Mouse (Mus musculus): ENCODE data around the gene Ankrd44.
A peak's percentile ranks its signal among the peaks of the same experiment; 100 is the strongest.

Gene Ankrd44

GRCm38 (mm10) chr1:54847238-54847637 lies 78.9 kb downstream of the Ankrd44 start:
- no peak for DNase-seq (ENCODE audit: low read depth, low spot score)

GRCm38 (mm10) chr1:54846346-54847000 lies 79.7 kb downstream of the Ankrd44 start:
- DNase-seq (ENCODE audit: low read depth, low spot score): no peak

- no peak for DNase-seq (ENCODE audit: low read depth, low spot score)
These were observed 81.8 kb downstream of the Ankrd44 start for GRCm38 (mm10) chr1:54844361-54844760.

GRCm38 (mm10) chr1:54842765-54843461 lies 83.3 kb downstream of the Ankrd44 start:
- no peak for DNase-seq (ENCODE audit: low read depth, low spot score)

GRCm38 (mm10) chr1:54841788-54842187 lies 84.4 kb downstream of the Ankrd44 start:
- no peak for DNase-seq (ENCODE audit: low read depth, low spot score)

- no peak for DNase-seq (ENCODE audit: low read depth, low spot score)
These were observed 86.1 kb downstream of the Ankrd44 start for GRCm38 (mm10) chr1:54840040-54840439.

GRCm38 (mm10) chr1:54838486-54838805 lies 87.7 kb downstream of the Ankrd44 start:
- no peak for DNase-seq (ENCODE audit: low read depth, low spot score)

- no peak for DNase-seq (ENCODE audit: low read depth, low spot score)
These were observed 88.3 kb downstream of the Ankrd44 start for GRCm38 (mm10) chr1:54837721-54838485.

GRCm38 (mm10) chr1:54835661-54836205 lies 90.5 kb downstream of the Ankrd44 start:
- no peak for DNase-seq (ENCODE audit: low read depth, low spot score)

GRCm38 (mm10) chr1:54833221-54833620 lies 93.0 kb downstream of the Ankrd44 start:
- no peak for DNase-seq (ENCODE audit: low read depth, low spot score)

- peak; percentile 74 for DNase-seq (ENCODE audit: low read depth, low spot score)
These were observed 93.4 kb downstream of the Ankrd44 start for GRCm38 (mm10) chr1:54832765-54833164.

GRCm38 (mm10) chr1:54830223-54830622 lies 96.0 kb downstream of the Ankrd44 start:
- no peak for DNase-seq (ENCODE audit: low read depth, low spot score)

GRCm38 (mm10) chr1:54829681-54830213 lies 96.4 kb downstream of the Ankrd44 start:
- no peak for DNase-seq (ENCODE audit: low read depth, low spot score)

GRCm38 (mm10) chr1:54827827-54828226 lies 98.4 kb downstream of the Ankrd44 start:
- no peak for DNase-seq (ENCODE audit: low read depth, low spot score)

- DNase-seq (ENCODE audit: low read depth, low spot score): no peak
These were observed 98.8 kb downstream of the Ankrd44 start for GRCm38 (mm10) chr1:54827351-54827750.

GRCm38 (mm10) chr1:54826426-54826986 lies 99.7 kb downstream of the Ankrd44 start:
- no peak for DNase-seq (ENCODE audit: low read depth, low spot score)

- DNase-seq (ENCODE audit: low read depth, low spot score): no peak
These were observed 100.3 kb downstream of the Ankrd44 start for GRCm38 (mm10) chr1:54825718-54826425.

- DNase-seq (ENCODE audit: low read depth, low spot score): peak; percentile 28
These were observed 101.9 kb downstream of the Ankrd44 start for GRCm38 (mm10) chr1:54824106-54824808.

GRCm38 (mm10) chr1:54821797-54822196 lies 104.4 kb downstream of the Ankrd44 start:
- no peak for DNase-seq (ENCODE audit: low read depth, low spot score)

- DNase-seq (ENCODE audit: low read depth, low spot score): no peak
These were observed 110.9 kb downstream of the Ankrd44 start for GRCm38 (mm10) chr1:54815206-54815855.
